Mouse (Mus musculus) liver, postnatal 0 days (tissue): ENCODE data around the gene Plekha7. TPM values are rescaled to one million over a fixed set of nuclear protein-coding genes. Genes with fewer than 3 reads are reported as not detected.

Source experiments
- ATAC-seq: fragments of 200-750 bp; cut with Nextera tagmentation; 2 replicates; pipeline ENCODE4 v1.8.0; 2017; ENCODE audit warnings: mild to moderate bottlenecking, moderate library complexity
- DNase-seq: peaks from one replicate; pipeline ENCODE4 v3.0.0-alpha.2; 2016
- H3K27ac ChIP-seq: fragments of 300-500 bp; sonication (generic); 2 replicates; pipeline ENCODE4 v1.5.1; 2014; ENCODE audit warnings: antibody characterized with exemption, moderate library complexity, mild to moderate bottlenecking, low read depth
- H3K27me3 ChIP-seq: fragments of 300-500 bp; sonication (generic); 2 replicates; pipeline ENCODE4 v1.6.1; 2014; ENCODE audit warnings: low read length, control low read depth, mixed read lengths; ENCODE audit not compliant: insufficient read depth
- H3K36me3 ChIP-seq: fragments of 300-500 bp; sonication (generic); replicated peaks from 2 replicates; pipeline ENCODE4 v1.6.1; 2014; ENCODE audit warnings: mild to moderate bottlenecking, control low read depth, low read length, moderate library complexity, mixed read lengths; ENCODE audit not compliant: insufficient read depth
- H3K4me1 ChIP-seq: fragments of 300-500 bp; sonication (generic); 2 replicates; pipeline ENCODE4 v1.6.1; 2014; ENCODE audit warnings: antibody characterized with exemption, mild to moderate bottlenecking, control low read depth; ENCODE audit not compliant: insufficient read depth
- H3K4me2 ChIP-seq: fragments of 300-500 bp; sonication (generic); 2 replicates; pipeline ENCODE4 v1.6.1; 2014; ENCODE audit warnings: low read depth, mild to moderate bottlenecking, low read length, moderate library complexity, mixed read lengths
- H3K4me3 ChIP-seq: fragments of 300-500 bp; sonication (generic); 2 replicates; pipeline ENCODE4 v1.5.1; 2014; ENCODE audit warnings: low read depth, low read length
- H3K9ac ChIP-seq: fragments of 300-500 bp; sonication (generic); replicated peaks from 2 replicates; pipeline ENCODE4 v1.6.1; 2014; ENCODE audit warnings: mild to moderate bottlenecking, moderate library complexity
- H3K9me3 ChIP-seq: fragments of 300-500 bp; sonication (generic); 2 replicates; pipeline ENCODE4 v1.6.1; 2016; ENCODE audit warnings: mild to moderate bottlenecking, control low read depth, low read length, mixed read lengths
- CTCF ChIP-seq: sonication (generic); IDR thresholded peaks from 2 replicates; pipeline ENCODE4 v1.5.1; 2016; ENCODE audit warnings: antibody characterized with exemption, low read depth
- EP300 ChIP-seq: IDR thresholded peaks from 2 replicates; pipeline ENCODE4 v1.6.1; 2016; ENCODE audit warnings: antibody characterized with exemption, low read depth, mild to moderate bottlenecking
- WGBS: fragments of 180-500 bp; shearing (Covaris S2); extraction: QIAGEN DNeasy Blood & Tissue Kit; methylation state at CpG from one replicate; pipeline ENCODE4 v1.1.7; 2014; ENCODE audit not compliant: insufficient replicate concordance; 5-methylcytosine and 5-hydroxymethylcytosine counted together
- polyA plus RNA-seq: library from polyadenylated mRNA; unstranded; fragments of >200 nt; fragmentation: Nextera tagmentation; extraction: Ambion mirVana; gene quantifications from 2 replicates; pipeline ENCODE4 v1.2.1, GENCODE M21; 2015

Plekha7 gene
- polyA plus RNA-seq, 1 experiment from 2014 or later, result 1.8 TPM

GRCm38 (mm10) chr7:116269501-116269995 lies 38.6 kb downstream of the Plekha7 start:
- Histone ChIP-seq H3K4me2 (no peak overlapping the region), H3K27ac (no peak overlapping the region), H3K4me3 (no peak overlapping the region), H3K9ac (no peak overlapping the region), H3K27me3 (no peaks in the 10 kb centered on the region), H3K4me1 (0 out of 2 replicates have a peak, but pooled peaks cover 3% of the 10 kb centered on the region), H3K9me3 (no peaks in the 10 kb centered on the region), H3K36me3 (no peaks in the 10 kb centered on the region)
- DNase-seq (no peak), ATAC-seq (no peak)
- TF ChIP-seq CTCF, result no peak
- WGBS, result 84% methylated on average over 6 of the region's 6 CpGs

GRCm38 (mm10) chr7:116268113-116268926 lies 39.9 kb downstream of the Plekha7 start:
- H3K4me1 ChIP-seq, result 0 out of 2 replicates have a peak, but pooled peaks cover 3% of the 10 kb centered on the region
- DNase-seq (no peak), ATAC-seq (no peak)
- 56% methylated on average over 13 of the region's 13 CpGs for WGBS
- no peaks in the 10 kb centered on the region for H3K27me3 ChIP-seq
- no peaks in the 10 kb centered on the region for H3K9me3 ChIP-seq
- H3K27ac ChIP-seq, result no peak overlapping the region
- TF ChIP-seq CTCF, result no peak
- no peak for TF ChIP-seq EP300
- H3K4me3 ChIP-seq, result no peak overlapping the region
- H3K9ac ChIP-seq, result no peak overlapping the region
- no peaks in the 10 kb centered on the region for H3K36me3 ChIP-seq
- H3K4me2 ChIP-seq, result no peak overlapping the region

GRCm38 (mm10) chr7:116263281-116263680 lies 44.9 kb downstream of the Plekha7 start:
- Histone ChIP-seq H3K4me3 (no peak overlapping the region), H3K36me3 (no peaks in the 10 kb centered on the region), H3K27ac (no peak overlapping the region), H3K27me3 (no peaks in the 10 kb centered on the region), H3K9me3 (no peaks in the 10 kb centered on the region), H3K4me1 (peaks cover 3% of the 10 kb centered on the region; the same call in 1 of the 2 replicates), H3K4me2 (no peak overlapping the region), H3K9ac (no peak overlapping the region)
- DNase-seq (no peak), ATAC-seq (no peak)
- 67% methylated on average over 7 of the region's 7 CpGs for WGBS
- TF ChIP-seq EP300 (no peak), CTCF (no peak)

- Histone ChIP-seq H3K27ac (no peak overlapping the region), H3K4me1 (no peaks in the 10 kb centered on the region; the same call in 1 of the 2 replicates), H3K4me2 (no peak overlapping the region), H3K4me3 (no peak overlapping the region), H3K36me3 (no peaks in the 10 kb centered on the region), H3K9me3 (no peaks in the 10 kb centered on the region), H3K27me3 (no peaks in the 10 kb centered on the region), H3K9ac (no peak overlapping the region)
- ATAC-seq, result no peak
- 61% methylated on average over 2 of the region's 2 CpGs for WGBS
- DNase-seq, result no peak
- TF ChIP-seq CTCF, result no peak
- TF ChIP-seq EP300, result no peak
Measured at GRCm38 (mm10) chr7:116262508-116262907, 45.7 kb downstream of the Plekha7 start.

GRCm38 (mm10) chr7:116262101-116262500 lies 46.1 kb downstream of the Plekha7 start:
- no peak overlapping the region for H3K4me3 ChIP-seq
- no peaks in the 10 kb centered on the region for H3K27me3 ChIP-seq
- no peak overlapping the region for H3K9ac ChIP-seq
- DNase-seq, result no peak
- H3K9me3 ChIP-seq, result no peaks in the 10 kb centered on the region
- H3K27ac ChIP-seq, result no peak overlapping the region
- WGBS, result 37% methylated on average over 4 of the region's 4 CpGs
- TF ChIP-seq CTCF, result peak; percentile 62
- no peak for TF ChIP-seq EP300
- no peaks in the 10 kb centered on the region for H3K36me3 ChIP-seq
- no peak for ATAC-seq
- H3K4me2 ChIP-seq, result no peak overlapping the region
- no peaks in the 10 kb centered on the region; the same call in 1 of the 2 replicates for H3K4me1 ChIP-seq

GRCm38 (mm10) chr7:116260826-116261615 lies 47.2 kb downstream of the Plekha7 start:
- Histone ChIP-seq H3K27ac (no peak overlapping the region), H3K4me1 (no peaks in the 10 kb centered on the region; the same call in 1 of the 2 replicates), H3K4me3 (no peak overlapping the region), H3K9ac (no peak overlapping the region), H3K4me2 (no peak overlapping the region), H3K27me3 (no peaks in the 10 kb centered on the region), H3K36me3 (no peaks in the 10 kb centered on the region), H3K9me3 (no peaks in the 10 kb centered on the region)
- TF ChIP-seq CTCF (peak; percentile 62), EP300 (no peak)
- ATAC-seq (no peak), DNase-seq (peak; percentile 19)
- 59% methylated on average over 4 of the region's 4 CpGs for WGBS
